Mouse (Mus musculus): ENCODE measurements around the gene Cyb5d1. TPM values are rescaled to one million over a fixed set of nuclear protein-coding genes. Genes with fewer than 3 reads are reported as not detected.

Gene Cyb5d1
- polyA plus RNA-seq, 1 experiment from 2014 or later, result 34.0 TPM

- ATAC-seq (ENCODE audit: low FRiP score, low TSS enrichment), result no peak
- Histone ChIP-seq H3K4me3 (ENCODE audit: low read length) (peak overlapping the region; percentile 33; the same call in 1 of the 2 replicates), H3K36me3 (ENCODE audit: insufficient read depth, low read length) (peaks cover 17% of the 10 kb centered on the region), H3K4me2 (replicated peaks; ENCODE audit: low read depth, low read length) (peak overlapping the region; percentile 53), H3K9ac (replicated peaks; ENCODE audit: low read length) (peak overlapping the region; percentile 43), H3K27ac (ENCODE audit: low read length) (peak overlapping the region; percentile 92), H3K4me1 (ENCODE audit: insufficient read depth, low read length) (peaks cover 38% of the 10 kb centered on the region), H3K9me3 (ENCODE audit: low read length) (no peaks in the 10 kb centered on the region), H3K27me3 (ENCODE audit: insufficient read depth, low read length) (no peaks in the 10 kb centered on the region)
- WGBS, result 26% methylated on average over 12 of the region's 12 CpGs
These were observed 23.8 kb downstream of the Cyb5d1 start for GRCm38 (mm10) chr11:69371601-69372000.

GRCm38 (mm10) chr11:69370817-69371215 is 24.6 kb downstream of the Cyb5d1 start:
- Histone ChIP-seq H3K4me3 (ENCODE audit: low read length) (peak overlapping the region; percentile 33), H3K27ac (ENCODE audit: low read length) (peak overlapping the region; percentile 92), H3K36me3 (ENCODE audit: insufficient read depth, low read length) (peaks cover 16% of the 10 kb centered on the region), H3K27me3 (ENCODE audit: insufficient read depth, low read length) (no peaks in the 10 kb centered on the region), H3K9me3 (ENCODE audit: low read length) (no peaks in the 10 kb centered on the region), H3K9ac (replicated peaks; ENCODE audit: low read length) (peak overlapping the region; percentile 60), H3K4me2 (replicated peaks; ENCODE audit: low read depth, low read length) (peak overlapping the region; percentile 53), H3K4me1 (ENCODE audit: insufficient read depth, low read length) (peaks cover 42% of the 10 kb centered on the region)
- WGBS, result 17% methylated on average over 9 of the region's 9 CpGs
- ATAC-seq (ENCODE audit: low FRiP score, low TSS enrichment), result no peak

GRCm38 (mm10) chr11:69369990-69370816 is 25.2 kb downstream of the Cyb5d1 start:
- H3K9ac ChIP-seq (replicated peaks; ENCODE audit: low read length), result peak overlapping the region; percentile 100
- H3K27ac ChIP-seq (ENCODE audit: low read length), result peak overlapping the region; percentile 100
- no peaks in the 10 kb centered on the region for H3K27me3 ChIP-seq (ENCODE audit: insufficient read depth, low read length)
- H3K4me2 ChIP-seq (replicated peaks; ENCODE audit: low read depth, low read length), result peak overlapping the region; percentile 76
- H3K4me1 ChIP-seq (ENCODE audit: insufficient read depth, low read length), result peaks cover 48% of the 10 kb centered on the region
- ATAC-seq (ENCODE audit: low FRiP score, low TSS enrichment), result no peak
- no peaks in the 10 kb centered on the region for H3K9me3 ChIP-seq (ENCODE audit: low read length)
- H3K4me3 ChIP-seq (ENCODE audit: low read length), result peak overlapping the region; percentile 88
- 13% methylated on average over 2 of the region's 2 CpGs for WGBS
- H3K36me3 ChIP-seq (ENCODE audit: insufficient read depth, low read length), result peaks cover 13% of the 10 kb centered on the region

GRCm38 (mm10) chr11:69369215-69369989 is 26.0 kb downstream of the Cyb5d1 start, which contains the start of gene Chd3:
Gene Chd3 (minus strand): TSS chr11:69369406.
- Histone ChIP-seq H3K4me3 (ENCODE audit: low read length) (peak within 1 kb of the TSS; percentile 88), H3K27me3 (ENCODE audit: insufficient read depth, low read length) (no peaks in the 10 kb centered on the region), H3K36me3 (ENCODE audit: insufficient read depth, low read length) (peaks cover 13% of the 10 kb centered on the region), H3K9ac (replicated peaks; ENCODE audit: low read length) (peak within 1 kb of the TSS; percentile 100), H3K4me1 (ENCODE audit: insufficient read depth, low read length) (peaks cover 56% of the 10 kb centered on the region), H3K4me2 (replicated peaks; ENCODE audit: low read depth, low read length) (peak within 1 kb of the TSS; percentile 76), H3K9me3 (ENCODE audit: low read length) (no peaks in the 10 kb centered on the region), H3K27ac (ENCODE audit: low read length) (peak within 1 kb of the TSS; percentile 100)
- under 1% methylated on average over 18 of the region's 34 CpGs for WGBS
- ATAC-seq (ENCODE audit: low FRiP score, low TSS enrichment), result no peak

- peak overlapping the region; percentile 100 for H3K27ac ChIP-seq (ENCODE audit: low read length)
- 0 out of 2 replicates have a peak, but pooled peaks have one; percentile 3 for ATAC-seq (ENCODE audit: low FRiP score, low TSS enrichment)
- H3K27me3 ChIP-seq (ENCODE audit: insufficient read depth, low read length), result no peaks in the 10 kb centered on the region
- under 1% methylated on average over 46 of the region's 106 CpGs for WGBS
- peak overlapping the region; percentile 76 for H3K4me2 ChIP-seq (replicated peaks; ENCODE audit: low read depth, low read length)
- no peaks in the 10 kb centered on the region for H3K9me3 ChIP-seq (ENCODE audit: low read length)
- peak overlapping the region; percentile 100 for H3K9ac ChIP-seq (replicated peaks; ENCODE audit: low read length)
- peaks cover 11% of the 10 kb centered on the region for H3K36me3 ChIP-seq (ENCODE audit: insufficient read depth, low read length)
- peaks cover 62% of the 10 kb centered on the region for H3K4me1 ChIP-seq (ENCODE audit: insufficient read depth, low read length)
- peak overlapping the region; percentile 88 for H3K4me3 ChIP-seq (ENCODE audit: low read length)
These were observed 26.8 kb downstream of the Cyb5d1 start for GRCm38 (mm10) chr11:69368356-69369214.

GRCm38 (mm10) chr11:69367616-69368355 is 27.6 kb downstream of the Cyb5d1 start:
- WGBS, result under 1% methylated on average over 22 of the region's 22 CpGs
- H3K4me2 ChIP-seq (replicated peaks; ENCODE audit: low read depth, low read length), result peak overlapping the region; percentile 76
- no peaks in the 10 kb centered on the region for H3K27me3 ChIP-seq (ENCODE audit: insufficient read depth, low read length)
- peak overlapping the region; percentile 100 for H3K9ac ChIP-seq (replicated peaks; ENCODE audit: low read length)
- peak overlapping the region; percentile 88 for H3K4me3 ChIP-seq (ENCODE audit: low read length)
- H3K36me3 ChIP-seq (ENCODE audit: insufficient read depth, low read length), result peaks cover 12% of the 10 kb centered on the region
- H3K4me1 ChIP-seq (ENCODE audit: insufficient read depth, low read length), result peaks cover 61% of the 10 kb centered on the region
- peak overlapping the region; percentile 100 for H3K27ac ChIP-seq (ENCODE audit: low read length)
- peak; percentile 10; the same call in 1 of the 2 replicates for ATAC-seq (ENCODE audit: low FRiP score, low TSS enrichment)
- H3K9me3 ChIP-seq (ENCODE audit: low read length), result no peaks in the 10 kb centered on the region

- H3K4me2 ChIP-seq (replicated peaks; ENCODE audit: low read depth, low read length), result peak overlapping the region; percentile 76
- H3K27ac ChIP-seq (ENCODE audit: low read length), result peak overlapping the region; percentile 100
- peaks cover 59% of the 10 kb centered on the region for H3K4me1 ChIP-seq (ENCODE audit: insufficient read depth, low read length)
- 0% methylated on average over 22 of the region's 22 CpGs for WGBS
- peak overlapping the region; percentile 88 for H3K4me3 ChIP-seq (ENCODE audit: low read length)
- H3K36me3 ChIP-seq (ENCODE audit: insufficient read depth, low read length), result peaks cover 15% of the 10 kb centered on the region
- no peak for ATAC-seq (ENCODE audit: low FRiP score, low TSS enrichment)
- no peaks in the 10 kb centered on the region for H3K27me3 ChIP-seq (ENCODE audit: insufficient read depth, low read length)
- peak overlapping the region; percentile 100 for H3K9ac ChIP-seq (replicated peaks; ENCODE audit: low read length)
- H3K9me3 ChIP-seq (ENCODE audit: low read length), result no peaks in the 10 kb centered on the region
These were observed 28.4 kb downstream of the Cyb5d1 start for GRCm38 (mm10) chr11:69366855-69367615.

- peaks cover 52% of the 10 kb centered on the region for H3K4me1 ChIP-seq (ENCODE audit: insufficient read depth, low read length)
- WGBS, result 0% methylated on average over 26 of the region's 26 CpGs
These were observed 29.1 kb downstream of the Cyb5d1 start for GRCm38 (mm10) chr11:69366157-69366854.

More at GRCm38 (mm10) chr11:69366157-69366854, 29.1 kb downstream of the Cyb5d1 start:
- Histone ChIP-seq H3K27me3 (ENCODE audit: insufficient read depth, low read length) (no peaks in the 10 kb centered on the region), H3K36me3 (ENCODE audit: insufficient read depth, low read length) (peaks cover 22% of the 10 kb centered on the region), H3K4me3 (ENCODE audit: low read length) (peak overlapping the region; percentile 88), H3K9ac (replicated peaks; ENCODE audit: low read length) (peak overlapping the region; percentile 81), H3K9me3 (ENCODE audit: low read length) (no peaks in the 10 kb centered on the region), H3K4me2 (replicated peaks; ENCODE audit: low read depth, low read length) (peak overlapping the region; percentile 76), H3K27ac (ENCODE audit: low read length) (peak overlapping the region; percentile 100)
- peak; percentile 80 for ATAC-seq (ENCODE audit: low FRiP score, low TSS enrichment)

Data from kidney, embryonic 16.5 days (tissue).